Mouse (Mus musculus) embryonic facial prominence, embryonic 14.5 days (tissue): ENCODE results near the gene Tmem160. TPM values are rescaled to one million over a fixed set of nuclear protein-coding genes. Genes with fewer than 3 reads are reported as not detected.

ENCODE experiments used
- polyA plus RNA-seq: library from polyadenylated mRNA; unstranded; fragments of >200 nt; fragmentation: Nextera tagmentation; extraction: Ambion mirVana; gene quantifications from 2 replicates; pipeline ENCODE4 v1.2.1, GENCODE M21; 2014

The Tmem160 gene
- polyA plus RNA-seq, 1 experiment from 2014 or later: 54.5 TPM

Other genes with a start within 250 kb of the Tmem160 start
- gene Dhx34, start 230.7 kb upstream of the Tmem160 start, polyA plus RNA-seq: 9.2 and 11.3 TPM in 2 replicates
- gene C5ar2, start 208.6 kb upstream of the Tmem160 start, polyA plus RNA-seq: 0.09 TPM in 1 of 2 replicates, not detected in the other
- gene C5ar1, start 193.2 kb upstream of the Tmem160 start, polyA plus RNA-seq: 4.1 and 4.4 TPM in 2 replicates
- 21.1 and 23.4 TPM in 2 replicates for gene Inafm1, start 179.2 kb upstream of the Tmem160 start, polyA plus RNA-seq
- gene Ccdc9, start 166.0 kb upstream of the Tmem160 start, polyA plus RNA-seq: 10.9 and 13.7 TPM in 2 replicates
- 4.0 and 4.6 TPM in 2 replicates for gene Bbc3, start 144.4 kb upstream of the Tmem160 start, polyA plus RNA-seq
- gene Sae1, start 65.0 kb upstream of the Tmem160 start, polyA plus RNA-seq: 232 and 287 TPM in 2 replicates
- gene Zc3h4, start 51.9 kb upstream of the Tmem160 start, polyA plus RNA-seq: 12.1 and 13.3 TPM in 2 replicates
- 0.10 and 0.11 TPM in 2 replicates for gene Npas1, start 24.9 kb downstream of the Tmem160 start, polyA plus RNA-seq
- gene Arhgap35, start 162.2 kb downstream of the Tmem160 start, polyA plus RNA-seq: 22.0 and 23.0 TPM in 2 replicates
- gene Ceacam15, start 222.9 kb downstream of the Tmem160 start, polyA plus RNA-seq: not detected in 2 replicates